Mouse (Mus musculus) cerebellum, postnatal 14 days (tissue): ENCODE data around the gene Trappc10.
"Not testable (repeated sequence)": the region's sequence is repeated elsewhere in the genome, so short reads cannot be mapped to it uniquely, and the experiment has no call there.

ENCODE experiments used
- DNase-seq, 2 experiments: peaks; one replicate each; pipeline ENCODE4 v3.0.0; 2021; ENCODE audit warnings: mixed read lengths in 2 of 2

Gene Trappc10

DNA sequence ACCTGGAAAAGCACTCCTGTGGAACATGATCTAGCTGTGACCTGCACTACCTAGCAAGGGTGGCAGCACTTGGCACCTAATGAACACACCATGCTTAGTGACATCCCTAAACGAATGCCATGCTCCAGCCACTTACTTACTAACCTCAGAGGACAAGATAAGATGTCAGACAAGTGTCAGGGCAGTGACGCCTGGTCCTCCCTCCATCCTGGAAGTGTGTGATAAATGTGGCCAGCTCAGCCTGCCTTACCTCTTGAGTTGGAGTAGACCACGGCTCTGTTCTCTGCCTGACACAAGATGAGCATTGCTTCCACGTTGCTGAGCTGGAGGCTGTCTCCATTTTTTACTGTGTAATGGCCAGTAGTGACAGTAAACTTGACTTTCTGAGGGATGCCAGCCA is 43.3 kb downstream of the Trappc10 start:
- DNase-seq: no peak

DNA sequence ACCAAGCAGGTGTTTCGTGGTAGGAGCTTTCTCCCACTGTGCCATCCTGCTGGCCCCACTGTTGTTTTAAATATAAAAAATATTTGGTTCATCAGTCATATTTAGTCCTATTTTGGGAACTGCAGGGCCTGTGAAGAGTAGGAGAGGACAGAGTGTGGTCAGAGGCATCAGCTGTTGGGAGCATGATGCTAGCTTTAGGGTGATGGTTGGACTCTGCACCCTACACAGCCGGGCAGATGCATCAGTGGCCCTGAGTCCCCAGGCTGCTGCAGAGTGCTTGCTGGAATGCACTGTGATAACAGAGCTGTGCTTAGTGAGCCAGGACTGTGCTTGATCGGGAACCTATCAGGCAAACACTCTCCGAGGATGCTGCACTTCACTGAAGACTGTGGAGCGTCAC is 51.5 kb downstream of the Trappc10 start:
- no peak for DNase-seq

DNA sequence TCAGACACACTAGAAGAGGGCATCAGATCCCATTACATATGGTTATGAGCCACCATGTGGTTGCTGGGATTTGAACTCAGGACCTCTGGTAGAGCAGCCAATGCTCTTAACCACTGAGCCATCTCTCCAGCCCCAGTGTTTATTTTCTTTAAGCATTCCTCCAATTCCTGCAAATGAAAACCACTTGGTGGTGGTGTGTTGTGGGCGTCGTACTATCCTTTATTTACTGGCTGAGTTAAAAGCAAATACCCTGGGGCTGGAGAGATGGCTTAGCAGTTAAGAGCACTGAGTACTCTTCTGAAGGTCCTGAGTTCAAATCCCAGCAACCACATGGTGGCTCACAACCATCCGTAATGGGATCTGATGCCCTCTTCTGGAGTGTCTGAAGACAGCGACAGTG is 58.4 kb downstream of the Trappc10 start:
- not testable (repeated sequence) for DNase-seq

DNA sequence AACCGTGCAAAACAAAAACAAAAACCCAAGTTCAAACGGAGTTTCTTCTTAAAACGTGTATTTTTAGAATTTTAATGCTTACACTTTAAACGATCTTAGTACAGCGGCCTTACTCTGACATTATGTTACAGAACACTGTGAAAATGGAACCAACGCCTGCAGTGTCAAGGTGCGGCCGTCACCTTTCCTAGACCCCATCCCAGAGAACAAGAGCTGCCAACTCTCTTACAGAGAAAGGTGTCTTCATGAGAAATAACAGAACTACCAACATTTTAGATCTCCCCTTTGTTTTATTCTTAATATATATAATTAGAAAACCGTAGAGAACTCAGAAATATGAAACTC is 59.1 kb downstream of the Trappc10 start:
- DNase-seq: no peak

DNA sequence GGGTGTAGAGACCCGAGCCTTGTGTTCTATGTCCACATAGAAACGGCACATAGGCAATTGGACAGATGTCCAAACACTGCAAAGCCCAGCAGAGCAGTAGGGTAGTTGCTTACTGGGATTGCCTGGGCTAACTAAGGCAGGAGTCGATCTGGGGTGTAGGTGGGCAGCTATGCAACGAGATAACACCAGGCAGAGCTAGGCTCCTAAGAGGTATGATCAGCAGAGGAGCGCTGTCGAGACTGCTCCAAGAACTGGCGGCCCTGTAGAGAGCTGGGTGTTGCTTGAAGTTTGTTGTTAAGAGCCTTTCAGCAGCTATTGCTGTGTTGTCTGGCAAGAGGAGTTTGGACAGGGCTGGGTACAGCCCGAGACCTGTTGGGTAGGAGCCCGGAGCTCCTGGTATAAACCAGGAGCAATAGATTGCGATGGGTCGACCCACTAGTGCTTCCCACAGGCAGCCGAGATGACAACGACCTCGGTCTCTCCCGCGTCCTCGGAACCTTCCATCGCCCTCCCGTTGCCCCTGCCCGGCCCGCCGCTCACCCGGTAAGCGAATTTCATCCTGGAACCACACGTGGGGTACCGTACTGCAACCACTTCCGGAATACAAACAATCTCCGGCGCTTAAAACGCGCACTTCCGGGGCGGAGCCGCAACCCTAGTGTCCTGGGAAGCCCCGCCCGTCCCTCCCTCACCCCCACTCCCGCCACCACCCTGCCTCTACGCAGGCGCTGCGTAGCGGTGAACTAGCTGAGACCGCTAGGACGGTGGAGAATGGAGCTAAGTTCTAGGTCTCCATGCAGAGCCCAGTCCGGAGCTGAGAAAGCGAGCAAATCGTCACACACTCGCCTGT is 59.7 kb downstream of the Trappc10 start, which contains the start of gene Pwp2:
Pwp2 (minus strand) TSS at position 619 of the 850 bp plus-strand sequence.
- DNase-seq: peak; percentile 90 to 92

DNA sequence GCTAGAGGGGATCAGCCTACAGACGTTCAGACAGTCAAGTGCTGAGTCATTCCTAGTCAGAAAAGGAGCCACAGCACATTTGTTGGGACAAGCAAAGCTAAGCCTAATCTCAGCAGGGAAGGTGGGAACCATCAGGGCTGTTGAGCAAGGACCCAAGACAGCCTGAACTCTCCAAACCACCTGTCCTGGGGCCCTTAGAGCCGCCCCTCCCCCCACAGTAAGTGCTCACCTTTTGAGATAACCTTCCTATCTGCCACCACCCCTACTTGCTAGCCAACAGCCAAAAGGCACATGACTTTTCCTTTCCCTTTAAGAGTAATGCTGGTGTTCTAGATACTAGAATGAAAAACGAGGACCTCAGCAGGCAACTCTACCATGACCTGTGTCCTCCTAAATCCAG is 60.9 kb downstream of the Trappc10 start:
- no peak for DNase-seq

DNA sequence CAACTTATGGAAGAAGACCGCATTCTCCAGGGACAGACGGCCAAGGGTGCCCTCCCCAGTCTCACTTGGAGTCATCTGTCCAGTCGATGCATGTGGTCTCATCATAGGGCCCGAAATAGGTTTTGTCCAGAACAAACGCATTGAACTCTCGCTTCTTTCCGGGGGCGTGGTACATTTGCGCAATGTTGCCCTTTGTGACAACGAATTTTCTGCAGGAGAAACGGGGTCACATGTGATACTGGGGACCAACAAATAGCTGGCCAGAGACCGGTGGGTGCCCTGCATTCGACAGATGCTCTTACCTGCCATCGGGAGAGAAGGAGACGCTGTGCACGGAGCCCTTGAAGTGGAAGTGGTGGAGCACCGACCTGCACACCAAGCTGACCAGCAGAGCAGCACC is 62.1 kb downstream of the Trappc10 start:
- DNase-seq: no peak

DNA sequence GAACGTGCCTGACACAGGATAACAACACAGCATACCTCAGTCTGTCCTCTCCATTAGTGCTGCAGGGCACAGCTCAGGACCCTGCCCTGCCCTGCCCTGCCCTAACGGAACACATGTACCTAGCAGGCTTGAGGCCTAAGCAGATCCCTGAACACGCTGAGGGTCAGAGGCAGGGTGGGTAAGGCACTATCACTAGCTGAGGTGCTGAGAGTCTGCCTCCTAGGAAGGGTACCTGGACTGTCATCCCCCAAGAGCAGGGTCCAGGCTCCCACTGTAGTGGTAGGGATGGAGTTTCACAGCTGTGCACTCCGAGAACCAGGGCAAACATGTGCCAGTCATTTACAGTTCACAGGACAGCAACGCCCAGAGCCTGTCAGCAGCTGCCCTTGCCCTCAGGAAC is 70.0 kb downstream of the Trappc10 start:
- no peak for DNase-seq

DNA sequence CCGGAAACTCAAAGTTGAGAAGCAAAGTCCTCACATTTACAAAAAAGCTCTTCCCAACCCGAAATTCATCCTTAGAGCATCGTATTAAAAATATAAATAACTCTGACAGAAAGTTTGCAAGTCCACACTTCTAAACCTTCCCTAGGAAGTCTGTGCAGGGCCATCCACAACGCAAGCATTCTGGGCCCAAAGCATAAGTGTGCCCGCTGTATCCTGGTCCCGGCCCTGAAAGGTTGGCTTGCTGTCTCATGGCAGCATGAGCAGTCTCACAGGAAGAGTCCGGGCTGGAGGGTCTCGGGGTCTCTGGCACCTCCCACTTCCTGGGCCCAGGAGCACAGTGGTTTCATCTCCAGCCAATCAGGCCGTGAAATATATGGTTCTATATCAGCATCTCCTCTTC is 72.9 kb downstream of the Trappc10 start:
- DNase-seq: no peak

DNA sequence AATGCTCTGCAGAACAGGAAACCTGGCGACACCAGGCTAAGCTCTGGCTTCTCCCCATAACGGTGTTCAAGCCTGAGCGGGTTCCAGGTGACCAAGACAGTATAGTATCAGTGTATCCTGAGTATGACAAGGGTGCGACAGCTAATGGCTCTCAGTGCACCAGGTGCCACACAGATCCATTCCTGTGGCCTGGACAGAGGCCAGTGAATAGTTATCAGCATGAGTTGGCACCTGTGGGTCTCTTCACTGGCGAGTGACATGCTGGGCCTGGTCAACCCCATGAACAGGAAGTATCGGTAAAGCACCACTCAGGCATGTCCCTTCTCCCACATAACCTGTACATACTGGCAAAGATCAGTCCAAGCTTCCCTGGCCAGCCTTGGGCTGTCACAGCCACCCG is 73.4 kb downstream of the Trappc10 start:
- no peak for DNase-seq

DNA sequence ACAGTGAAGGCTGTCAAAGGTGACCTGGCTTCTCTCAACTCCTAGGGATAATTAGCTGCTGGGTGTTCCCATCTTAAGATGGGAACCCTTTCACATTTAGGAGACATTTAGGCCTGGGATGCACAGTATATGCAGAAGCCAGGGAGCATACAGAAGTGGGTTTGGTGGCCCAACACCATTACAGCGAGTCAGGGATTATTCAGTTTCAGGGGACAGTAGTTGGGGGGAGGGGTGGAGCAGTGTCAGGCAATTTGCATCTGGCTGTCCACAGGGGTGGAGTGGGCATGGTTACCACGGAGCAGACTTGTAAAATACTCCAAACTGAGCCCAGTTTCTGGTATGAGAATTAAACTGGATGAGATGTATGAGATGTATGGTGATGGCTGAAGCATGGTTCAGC is 74.0 kb downstream of the Trappc10 start:
- no peak for DNase-seq

DNA sequence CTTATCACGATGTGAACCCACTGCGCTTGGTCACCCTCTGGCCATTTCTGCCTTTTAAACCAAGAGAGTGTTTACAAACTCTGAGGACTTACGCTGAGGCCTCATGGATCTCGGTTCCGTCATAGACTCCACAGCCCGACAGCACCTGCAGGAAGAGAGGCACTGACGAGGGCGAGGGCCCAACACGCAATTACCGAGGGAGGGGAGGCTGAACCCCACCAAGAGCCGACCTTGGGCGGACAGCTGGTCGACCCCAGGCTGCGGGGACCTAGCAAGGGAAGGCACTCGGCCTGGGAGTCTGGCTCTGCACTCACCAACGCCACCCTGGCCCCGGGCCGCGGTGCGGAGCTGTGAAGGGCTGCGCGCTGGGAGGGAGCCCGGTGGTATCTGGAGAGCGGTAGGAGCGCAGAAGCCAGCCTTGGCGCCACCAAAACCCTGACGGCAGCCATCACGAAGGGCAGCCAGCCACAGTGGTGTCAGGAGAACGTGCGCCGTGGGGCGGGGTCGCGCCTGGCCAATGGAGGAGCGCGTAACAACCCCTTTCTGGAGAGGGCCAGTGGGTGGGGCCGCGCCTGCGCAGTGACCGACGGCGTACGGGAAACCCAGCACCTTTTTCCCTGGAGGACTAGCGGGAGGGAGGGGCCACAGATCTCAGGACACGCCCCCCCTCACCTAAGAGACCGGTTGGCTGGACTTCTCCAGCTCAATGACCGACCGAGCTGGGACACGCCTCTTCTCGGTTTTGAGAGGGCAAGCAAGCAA is 75.0 kb downstream of the Trappc10 start, which contains the start of gene D10Jhu81e:
D10Jhu81e (minus strand) TSS at position 502 of the 762 bp plus-strand sequence.
- peak; percentile 100 for DNase-seq

DNA sequence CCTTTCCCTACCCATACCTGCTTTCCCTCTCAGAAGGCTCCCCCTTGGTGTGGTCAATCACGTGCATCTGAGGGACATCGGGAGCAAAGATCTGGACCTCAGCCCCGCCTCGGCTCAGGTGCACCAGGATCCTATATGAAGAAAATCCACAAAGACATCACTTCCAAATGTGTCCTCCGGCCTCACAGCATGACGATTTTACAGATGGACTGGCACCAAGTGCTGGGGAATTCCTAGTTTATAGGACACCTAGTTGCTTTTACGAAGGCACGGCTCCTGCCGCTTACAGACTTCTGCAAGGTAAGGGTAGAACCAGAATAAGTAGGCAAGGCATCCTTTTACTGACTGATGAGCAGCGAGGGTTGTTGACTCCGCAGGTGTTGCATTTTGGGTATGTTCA is 75.6 kb downstream of the Trappc10 start:
- DNase-seq: no peak

DNA sequence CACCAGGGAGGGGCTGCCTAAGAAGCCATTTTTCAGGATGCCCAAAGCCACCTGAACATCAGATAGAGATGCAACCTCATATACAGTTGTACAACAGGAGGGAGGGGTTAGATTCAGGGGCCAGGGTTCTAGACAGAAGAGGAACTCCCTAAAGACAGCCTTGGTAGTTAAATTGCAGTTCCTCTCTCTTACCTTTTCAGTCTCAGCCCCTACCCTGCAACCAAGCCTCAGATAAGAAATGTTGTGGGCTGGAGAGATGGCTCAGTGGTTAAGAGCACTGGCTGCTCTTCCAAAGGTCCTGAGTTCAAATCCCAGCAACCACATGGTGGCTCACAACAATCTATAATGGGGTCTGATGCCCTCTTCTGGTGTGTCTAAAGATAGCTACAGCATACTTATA is 76.7 kb downstream of the Trappc10 start:
- DNase-seq: no peak

DNA sequence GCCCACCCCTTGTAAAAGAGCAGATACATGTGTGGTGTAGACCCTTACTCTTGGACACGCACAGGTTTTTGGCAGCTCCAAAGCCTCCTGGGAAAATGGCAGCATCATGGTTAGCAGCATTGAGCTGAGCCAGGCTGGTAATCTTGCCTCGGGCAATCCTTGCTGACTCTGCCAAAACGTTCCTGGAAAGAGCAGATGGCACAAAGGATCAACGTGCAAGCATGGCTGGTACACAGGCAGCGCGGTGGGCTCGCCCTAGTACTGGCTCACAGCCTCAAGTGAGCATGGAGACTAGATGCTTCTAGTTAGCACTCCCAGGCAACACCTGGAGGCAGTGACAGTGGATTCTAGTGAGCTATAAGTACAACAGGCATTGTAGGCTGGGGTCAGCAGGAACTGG is 77.1 kb downstream of the Trappc10 start:
- peak; percentile 79 to 80 for DNase-seq

DNA sequence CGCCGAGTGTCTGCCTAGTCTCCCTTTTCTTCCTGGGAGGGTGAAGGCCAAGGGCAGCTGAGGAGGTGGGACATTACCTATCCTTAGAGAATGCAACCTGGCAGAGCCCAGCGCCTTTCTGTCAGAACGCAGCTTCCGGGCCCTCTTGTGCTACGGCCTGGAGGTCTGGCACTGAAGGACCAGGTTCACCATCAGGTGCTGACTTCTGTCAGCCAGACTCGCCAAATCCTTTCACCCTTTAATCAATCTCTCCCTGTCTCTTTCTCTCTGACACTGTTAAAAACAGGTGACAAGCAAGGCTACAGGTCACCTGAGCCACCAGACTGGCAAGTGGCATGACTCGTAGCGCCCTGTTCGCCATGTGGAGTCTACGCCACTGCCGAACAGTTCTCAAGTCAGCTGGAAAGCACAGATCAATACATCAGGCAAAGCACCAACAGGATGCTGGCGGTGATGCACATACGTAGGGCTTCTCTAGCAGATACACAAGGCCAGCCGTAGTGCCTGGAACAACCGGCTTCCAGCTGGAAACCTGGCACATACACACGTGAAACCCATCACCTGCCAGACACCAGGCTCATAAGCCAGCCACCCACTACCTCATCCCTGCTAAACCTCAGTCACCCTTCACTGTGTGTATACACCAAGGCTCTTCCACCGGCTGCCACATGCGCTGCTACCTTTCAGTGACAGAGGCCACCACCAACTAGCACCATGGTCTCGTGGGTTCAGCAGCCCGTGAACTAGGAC is 79.0 kb downstream of the Trappc10 start:
- DNase-seq: peak; percentile 74 to 75

DNA sequence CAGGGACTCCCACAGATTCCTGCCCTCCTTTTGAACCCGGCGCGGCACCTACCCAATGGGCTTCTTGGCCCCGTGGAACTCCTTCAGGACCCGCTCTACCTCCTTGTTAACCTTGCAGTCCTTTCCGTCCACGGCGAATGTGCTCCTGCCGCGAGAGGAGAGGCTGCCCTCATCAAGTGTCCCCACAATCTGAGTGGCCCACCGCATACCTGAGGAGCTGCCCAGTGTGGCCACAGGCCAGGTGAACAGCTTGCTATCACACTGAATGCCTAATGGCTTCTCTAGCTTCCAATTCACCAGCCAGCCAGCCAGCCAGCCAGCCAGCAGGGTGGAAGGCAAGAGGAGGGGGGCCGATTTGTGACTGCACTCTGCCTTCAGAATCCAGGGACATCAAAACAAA is 79.7 kb downstream of the Trappc10 start:
- peak; percentile 94 for DNase-seq

DNA sequence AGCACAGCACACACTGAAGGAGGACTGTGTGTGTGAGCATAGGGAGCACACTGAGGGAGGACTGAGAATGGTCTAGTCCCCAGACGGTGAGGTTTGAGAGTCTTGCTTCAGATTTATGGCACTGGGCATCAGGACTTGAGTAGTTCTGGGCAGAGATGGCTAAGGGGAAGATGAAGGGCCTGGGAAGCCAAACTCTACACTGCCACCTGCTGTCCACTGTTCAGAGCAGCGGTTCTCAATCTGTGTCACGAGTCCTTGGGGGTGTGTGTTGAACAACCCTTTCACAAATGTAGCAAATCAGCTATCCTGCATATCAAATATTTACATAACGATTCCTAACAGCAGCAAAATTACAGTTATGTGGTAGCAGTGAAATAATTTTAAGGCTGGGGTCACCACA is 80.5 kb downstream of the Trappc10 start:
- peak; percentile 86 to 90 for DNase-seq

DNA sequence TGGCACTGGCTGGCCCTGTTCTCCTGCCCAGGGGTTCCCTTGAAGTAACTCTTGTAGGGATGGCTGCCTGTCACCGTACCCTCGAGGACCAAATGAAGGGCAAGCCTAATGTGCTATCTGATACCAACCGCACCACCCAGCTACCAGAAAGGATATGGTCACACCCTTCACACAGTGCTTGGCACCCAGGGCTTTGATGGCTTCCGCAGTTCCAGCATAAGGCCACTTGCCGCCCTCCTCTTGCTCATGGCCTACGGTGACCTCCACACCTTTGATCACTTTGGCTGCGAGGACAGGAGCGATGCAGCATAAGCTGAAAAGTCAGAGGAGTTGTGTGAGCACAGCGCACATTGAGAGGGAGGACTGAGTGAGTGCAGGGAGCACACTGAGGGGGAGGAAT is 81.2 kb downstream of the Trappc10 start:
- no peak for DNase-seq

DNA sequence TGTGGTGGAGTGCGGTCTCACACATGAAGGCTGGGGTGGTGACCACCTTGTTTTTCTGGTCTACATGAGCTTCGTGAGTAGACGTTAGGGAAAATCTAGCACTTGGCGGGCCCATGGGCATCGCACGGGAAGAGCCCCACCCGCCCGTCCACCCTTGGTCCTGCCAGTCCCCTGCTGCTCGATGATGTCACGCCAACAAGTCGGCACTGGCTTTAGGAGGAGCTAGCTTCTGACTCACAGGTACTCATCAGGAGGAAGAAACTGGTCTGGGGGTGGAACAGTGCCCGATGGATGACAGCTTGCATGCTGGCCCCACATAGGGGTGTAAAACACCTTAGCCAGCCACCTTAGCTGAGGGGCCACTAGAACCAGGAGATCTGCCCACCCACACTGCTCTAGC is 81.8 kb downstream of the Trappc10 start:
- DNase-seq: no peak

DNA sequence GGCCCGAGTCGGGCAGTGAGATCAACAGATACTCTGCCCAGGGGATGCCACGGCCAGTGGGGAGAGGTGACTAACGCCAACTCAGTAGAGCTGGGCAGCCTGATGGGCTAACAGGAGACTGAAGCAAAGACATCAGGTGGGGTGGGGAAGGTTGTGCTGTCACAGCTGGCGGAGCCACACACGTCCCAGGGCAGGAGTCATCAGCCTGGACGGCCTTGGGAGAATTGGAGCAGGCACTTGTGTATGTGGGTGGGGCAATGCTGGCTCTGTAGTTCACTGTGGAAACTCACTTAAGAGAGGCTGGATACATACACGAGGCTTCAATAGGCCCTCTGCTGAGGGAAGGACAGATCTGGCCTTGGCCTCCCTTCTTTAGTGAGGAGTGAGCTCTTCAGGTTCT is 83.3 kb downstream of the Trappc10 start:
- DNase-seq: no peak

DNA sequence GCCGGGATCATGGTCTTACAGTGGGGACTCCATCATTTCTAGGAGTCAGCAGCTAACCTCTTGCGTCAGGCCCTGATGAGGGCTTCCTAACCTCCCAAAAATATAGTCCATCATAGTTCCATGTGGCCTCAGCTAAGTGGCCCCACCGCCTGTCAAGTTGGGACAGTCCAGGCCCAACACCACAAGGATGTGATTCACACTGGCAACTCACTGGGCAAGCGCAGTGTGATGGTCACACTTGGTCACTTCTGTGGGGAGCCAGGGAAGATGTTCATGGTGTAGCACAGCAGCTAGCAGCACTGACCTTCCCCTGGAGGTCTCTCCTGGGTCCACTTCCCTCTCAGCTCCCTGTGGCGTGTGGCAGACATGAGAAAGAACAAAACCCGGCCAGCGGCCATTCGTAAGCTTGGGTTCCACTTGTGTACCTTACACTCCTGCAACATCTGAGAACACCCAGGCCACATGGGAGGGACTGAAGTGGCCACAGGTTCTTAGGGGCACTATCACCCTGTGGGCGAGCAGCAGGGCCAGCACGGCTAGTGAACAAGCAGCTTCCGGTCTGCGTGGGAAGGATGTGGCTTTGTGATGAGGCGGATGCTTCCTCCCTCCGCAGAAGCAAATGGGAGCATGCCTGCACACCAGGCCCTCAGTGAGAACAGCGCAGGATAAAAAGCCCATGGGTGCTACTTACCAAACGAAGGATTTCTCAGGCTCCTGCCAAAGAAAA is 83.9 kb downstream of the Trappc10 start:
- DNase-seq: peak in 1 of 2 experiments; percentile 18

DNA sequence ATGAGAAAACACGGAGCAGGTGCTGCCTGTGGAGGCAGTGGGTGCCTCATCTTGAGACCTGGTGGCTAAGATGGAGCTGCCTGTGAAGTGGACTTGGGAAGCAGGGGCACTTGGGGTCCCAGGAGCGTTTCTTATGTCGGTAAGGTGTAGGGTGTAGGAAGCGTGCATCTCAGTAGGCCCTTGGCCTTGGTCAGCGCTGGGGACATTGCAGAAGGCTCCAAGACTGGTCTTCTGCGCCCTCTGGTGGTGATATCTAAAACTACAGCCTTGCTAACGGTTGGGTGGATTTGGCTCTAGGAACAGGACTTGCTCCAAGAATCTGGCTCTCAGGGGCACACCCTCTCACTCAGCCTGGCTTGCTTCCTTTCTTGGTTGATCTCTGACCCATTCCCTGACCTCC is 84.5 kb downstream of the Trappc10 start:
- DNase-seq: peak; percentile 94 to 95
